Mouse (Mus musculus) forebrain, embryonic 14.5 days (tissue): ENCODE results near the gene Dydc1. TPM values are rescaled to one million over a fixed set of nuclear protein-coding genes. Genes with fewer than 3 reads are reported as not detected.

ENCODE experiments used
- polyA plus RNA-seq: library from polyadenylated mRNA; unstranded; fragments of >200 nt; fragmentation: Nextera tagmentation; extraction: Ambion mirVana; gene quantifications from 2 replicates; pipeline ENCODE4 v1.2.1, GENCODE M21; 2014

The Dydc1 gene
- polyA plus RNA-seq, 1 experiment from 2014 or later = 0.18 TPM

Other genes starting within 250 kb of the Dydc1 start
- gene Sh2d4b, start 179.6 kb upstream of the Dydc1 start, polyA plus RNA-seq = 1.5 and 1.8 TPM in 2 replicates
- 101 and 105 TPM in 2 replicates for gene Tspan14, start 106.1 kb upstream of the Dydc1 start, polyA plus RNA-seq
- 33.2 and 48.9 TPM in 2 replicates for gene Fam213a, start 59.1 kb upstream of the Dydc1 start, polyA plus RNA-seq
- 0.58 and 0.74 TPM in 2 replicates for gene Dydc2, start 3.7 kb upstream of the Dydc1 start, polyA plus RNA-seq
- not detected in 2 replicates for gene Mat1a, start 32.1 kb downstream of the Dydc1 start, polyA plus RNA-seq
- gene Sftpa1, start 58.9 kb downstream of the Dydc1 start, polyA plus RNA-seq = not detected in 2 replicates
- not detected in 2 replicates for gene Mbl1, start 78.5 kb downstream of the Dydc1 start, polyA plus RNA-seq
- gene Sftpd, start 112.2 kb downstream of the Dydc1 start, polyA plus RNA-seq = not detected in 2 replicates
- gene Gm2832, start 205.9 kb downstream of the Dydc1 start, polyA plus RNA-seq = 0.19 TPM in 1 of 2 replicates, not detected in the other